Mouse (Mus musculus) erythroid progenitor cell, adult 5-6 weeks (primary cell): ENCODE measurements at regions not wholly inside any gene's neighbourhood (a gene's known extent, or its start where the extent isn't known, plus 50 kb on each side); places are given as distances from the start of the nearest gene placed in this dataset.

Experiments used
- ATAC-seq: replicated peaks from 2 replicates; pipeline ENCODE4 v1.8.0; 2016; ENCODE audit warnings: moderate number of reproducible peaks, mild to moderate bottlenecking, moderate TSS enrichment, inconsistent platforms; ENCODE audit not compliant: poor library complexity, low FRiP score, severe bottlenecking

DNA sequence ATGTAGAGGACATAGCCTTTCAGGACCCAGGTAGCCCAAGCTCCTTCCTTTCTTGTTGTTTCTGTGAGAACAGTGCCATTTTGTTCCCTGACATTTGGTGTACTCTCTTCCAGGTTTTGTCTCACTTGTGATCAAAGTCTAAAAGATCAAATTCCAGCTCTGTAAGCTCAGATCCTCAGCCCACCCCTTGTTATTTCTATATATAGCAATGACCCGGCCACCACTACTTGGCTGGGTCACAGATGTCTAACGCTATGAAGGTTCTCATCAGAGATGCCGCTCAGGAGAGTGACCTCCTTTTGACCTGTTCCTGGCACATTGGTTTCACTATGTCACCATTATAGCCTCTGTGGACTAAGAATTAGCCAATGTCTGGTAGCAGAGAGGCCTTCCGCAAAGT is 451.7 kb downstream of the Pik3r1 start:
- ATAC-seq: no peak

DNA sequence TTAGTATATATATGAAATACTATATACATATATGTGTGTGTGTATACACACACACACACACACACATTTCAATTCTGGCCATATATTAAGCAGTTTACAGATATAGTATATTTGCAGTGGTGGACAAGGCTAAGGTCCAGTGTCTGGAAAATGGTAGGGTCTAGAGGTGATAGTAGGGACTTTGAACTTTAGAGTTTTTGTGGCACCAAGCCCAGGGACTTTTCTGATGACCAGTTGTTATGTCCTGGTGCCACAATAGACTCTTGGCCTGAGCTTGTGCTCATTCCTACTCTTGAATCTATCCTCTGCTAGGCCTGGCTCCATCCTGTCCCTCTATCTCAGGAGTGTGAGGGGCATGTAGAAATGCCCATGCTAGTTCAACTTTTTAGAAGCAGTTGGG is 454.0 kb downstream of the Pik3r1 start:
- no peak for ATAC-seq

DNA sequence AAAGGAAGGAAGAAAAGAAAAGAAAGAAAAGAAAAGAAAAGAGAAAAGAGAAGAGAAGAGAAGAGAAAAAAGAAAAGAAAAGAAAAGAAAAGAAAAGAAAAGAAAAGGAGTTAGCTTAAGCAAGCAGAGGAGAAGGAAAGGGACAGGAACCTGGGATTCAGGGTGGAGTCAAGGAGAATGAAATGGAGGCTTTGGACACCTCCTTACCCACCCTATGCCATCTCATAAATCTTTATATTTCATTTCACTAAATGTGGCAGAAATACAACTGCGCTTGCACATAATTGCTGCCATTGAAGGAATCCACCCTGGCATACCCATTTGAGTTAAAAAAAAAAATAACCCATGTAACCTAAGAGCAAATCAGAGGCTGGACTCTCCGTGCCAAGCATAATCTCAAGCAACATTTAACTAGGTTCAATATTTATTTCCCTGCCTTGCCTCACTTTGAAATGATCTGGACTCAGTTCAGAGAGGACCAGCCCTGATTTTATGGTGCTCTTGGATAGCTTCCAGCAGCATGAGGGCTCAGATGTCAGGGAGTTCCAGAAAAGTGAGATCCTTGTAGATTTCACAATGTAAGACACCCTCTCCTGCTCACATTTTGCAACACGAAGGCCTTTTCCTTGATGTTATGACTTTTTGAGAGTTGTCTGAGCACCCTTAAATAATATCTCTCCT is 456.2 kb downstream of the Pik3r1 start:
- ATAC-seq: no peak

DNA sequence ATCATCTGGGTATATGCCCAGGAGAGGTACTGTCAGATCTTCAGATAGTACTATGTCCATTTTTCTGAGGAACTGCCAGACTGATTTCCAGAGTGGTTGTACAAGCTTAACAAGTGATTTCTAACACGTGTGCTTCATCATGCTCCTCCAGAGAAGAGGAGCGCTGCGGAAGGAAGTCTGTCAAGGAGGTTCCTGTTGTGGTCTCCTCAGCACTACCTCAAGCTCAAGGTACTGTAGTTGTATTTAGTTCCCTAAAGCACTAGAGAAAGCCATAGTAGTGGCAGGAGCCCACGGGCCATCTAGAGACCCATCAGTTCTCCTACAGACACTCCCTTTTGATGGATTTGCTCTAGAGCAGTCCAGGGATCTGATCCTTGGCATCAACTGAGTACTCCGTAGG is 459.3 kb downstream of the Pik3r1 start:
- no peak for ATAC-seq

DNA sequence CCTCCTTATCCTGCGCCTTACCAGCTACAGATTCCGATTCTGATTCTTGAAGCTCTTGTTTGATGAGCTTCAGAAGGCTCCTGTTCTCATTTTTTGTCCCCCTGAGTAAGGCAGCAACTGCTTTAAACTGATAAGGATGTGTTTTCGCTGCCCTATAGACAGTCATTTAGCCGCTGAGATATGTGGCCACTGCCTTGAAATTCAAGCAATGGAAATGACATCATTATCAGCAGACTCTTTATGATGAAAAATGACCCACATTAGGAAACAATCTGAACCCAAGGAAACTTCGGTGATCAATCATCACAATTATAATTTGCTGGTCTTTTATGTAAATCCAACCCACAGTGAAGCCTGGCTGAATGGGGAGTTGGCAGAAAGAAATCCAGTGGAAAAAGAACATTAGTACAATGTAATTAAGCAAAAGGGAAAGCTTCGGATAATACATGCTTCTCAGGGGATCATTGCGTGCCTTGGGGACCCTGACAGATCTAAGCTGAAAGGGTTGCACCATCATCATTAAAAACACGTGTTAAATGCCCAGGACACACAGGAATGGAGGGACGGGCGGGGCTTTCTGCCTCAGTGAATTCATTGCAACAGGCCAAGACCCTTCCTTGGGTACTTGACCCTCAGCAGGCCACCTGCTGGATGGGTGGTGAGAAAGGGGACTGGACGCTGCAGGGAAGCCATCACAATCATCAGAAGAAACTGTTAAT is 462.2 kb downstream of the Pik3r1 start:
- ATAC-seq: no peak

DNA sequence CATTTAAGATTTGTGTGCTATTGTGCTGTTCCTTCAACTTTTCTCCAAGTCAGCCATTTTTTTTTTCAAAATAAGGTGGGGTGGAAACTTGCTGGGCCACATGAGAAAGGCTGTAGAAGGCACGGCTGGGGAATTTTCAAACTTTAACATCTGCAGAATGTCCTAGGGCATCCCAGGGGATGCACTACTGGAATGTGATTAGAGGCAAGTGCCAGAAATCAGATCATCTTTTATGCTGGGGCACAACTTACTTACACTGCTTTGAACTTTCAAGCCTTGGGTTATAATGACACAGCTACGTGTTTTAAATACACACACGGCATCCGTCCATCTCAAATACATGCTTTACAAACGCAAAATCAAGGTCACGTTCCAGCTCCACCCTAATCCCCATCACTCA is 463.0 kb downstream of the Pik3r1 start:
- no peak for ATAC-seq

DNA sequence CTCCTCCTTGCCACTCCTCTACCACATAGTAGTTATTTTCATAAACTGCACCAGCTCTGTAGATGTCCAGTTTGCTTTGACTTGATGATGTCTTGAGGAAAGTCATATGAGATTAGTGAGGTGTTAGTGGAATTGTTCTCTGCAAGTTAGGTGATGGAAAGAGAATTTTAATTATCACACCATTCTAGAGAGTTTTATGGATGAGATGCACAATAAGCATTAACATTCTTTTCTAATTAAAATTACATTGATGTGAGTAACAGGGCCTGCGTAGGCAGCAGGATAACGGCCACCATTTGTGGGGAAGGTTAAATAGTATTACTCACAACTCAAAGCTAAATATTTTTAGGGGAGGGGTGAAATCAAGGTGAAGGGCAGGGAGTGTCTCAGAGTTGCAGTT is 466.7 kb downstream of the Pik3r1 start:
- ATAC-seq: no peak

DNA sequence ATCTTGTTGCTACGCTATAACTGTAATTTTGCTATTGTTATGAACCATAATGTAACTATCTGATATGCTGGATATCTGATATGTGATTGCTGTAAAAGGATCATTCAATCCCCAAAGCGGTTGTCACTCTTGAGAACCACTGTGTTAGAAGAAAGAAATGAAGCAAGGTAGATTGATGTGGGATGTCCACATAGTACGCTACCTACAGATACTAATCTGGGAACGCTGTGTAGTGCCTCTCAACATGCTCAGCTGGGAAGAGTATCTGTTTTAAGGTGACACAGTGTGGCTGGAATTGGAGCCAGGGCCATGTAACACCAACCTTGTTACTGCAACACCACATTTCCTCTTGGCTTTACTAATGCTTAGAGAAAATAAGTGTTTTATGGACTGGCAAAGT is 456.2 kb upstream of the Slc30a5 start:
- no peak for ATAC-seq

DNA sequence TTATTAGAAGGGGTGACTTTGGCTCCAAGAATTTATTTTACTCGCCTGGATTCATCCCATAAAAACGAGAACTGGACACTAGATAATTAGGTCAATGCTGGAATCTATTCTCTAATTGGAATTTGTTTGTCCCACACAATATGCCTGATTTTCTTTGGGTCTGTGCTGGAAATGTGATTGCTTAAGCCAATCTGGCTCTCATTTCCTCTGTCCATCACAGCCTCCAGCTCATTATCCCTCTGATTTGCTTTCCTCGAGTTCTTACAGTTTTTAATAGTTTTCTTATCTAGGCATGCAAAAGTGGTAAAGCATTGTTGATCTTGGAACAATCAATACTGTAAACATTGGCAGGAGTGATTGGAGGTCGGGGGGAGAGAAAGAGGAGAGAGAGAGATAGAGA is 453.9 kb upstream of the Slc30a5 start:
- no peak for ATAC-seq

DNA sequence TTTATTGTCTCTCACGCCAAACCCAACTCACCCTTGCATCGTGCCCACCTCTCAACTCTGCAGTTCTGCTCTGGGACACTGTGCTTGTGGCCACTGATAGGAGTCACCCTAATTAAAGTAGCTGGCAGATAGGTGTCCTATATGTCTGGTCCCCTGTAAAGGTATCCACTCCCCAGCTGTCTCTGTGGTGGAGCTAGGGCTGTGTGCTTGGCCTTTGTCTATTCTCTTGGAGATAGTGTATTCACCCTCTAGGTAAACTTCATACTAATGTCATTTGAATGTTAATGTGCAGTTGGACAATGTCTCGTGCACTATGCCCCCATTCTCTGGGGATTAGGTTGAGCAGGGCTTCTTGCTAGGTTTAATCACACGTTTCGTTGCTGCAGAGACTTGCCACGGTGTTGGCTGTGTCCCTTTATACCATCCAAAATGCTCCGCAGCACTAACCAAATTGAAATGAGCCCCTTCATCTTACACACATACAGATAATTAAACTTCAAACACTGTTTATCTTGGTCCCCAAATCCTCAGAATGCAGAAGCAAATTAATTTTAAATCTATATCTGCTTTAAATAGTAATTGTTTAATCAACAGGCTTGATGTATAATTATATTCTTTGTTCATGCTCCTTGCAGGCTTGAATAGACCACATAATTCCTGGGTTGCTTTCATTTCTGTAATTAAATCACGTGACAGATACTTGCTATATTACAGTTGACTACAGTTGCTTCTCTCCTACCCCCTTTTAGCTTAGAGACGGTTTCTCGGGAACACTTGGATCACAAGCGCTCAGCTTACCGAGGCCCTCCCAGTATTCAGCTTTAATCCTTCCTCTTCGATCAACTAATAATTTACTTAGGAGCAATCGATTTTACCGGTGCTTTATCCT is 453.0 kb upstream of the Slc30a5 start:
- no peak for ATAC-seq

DNA sequence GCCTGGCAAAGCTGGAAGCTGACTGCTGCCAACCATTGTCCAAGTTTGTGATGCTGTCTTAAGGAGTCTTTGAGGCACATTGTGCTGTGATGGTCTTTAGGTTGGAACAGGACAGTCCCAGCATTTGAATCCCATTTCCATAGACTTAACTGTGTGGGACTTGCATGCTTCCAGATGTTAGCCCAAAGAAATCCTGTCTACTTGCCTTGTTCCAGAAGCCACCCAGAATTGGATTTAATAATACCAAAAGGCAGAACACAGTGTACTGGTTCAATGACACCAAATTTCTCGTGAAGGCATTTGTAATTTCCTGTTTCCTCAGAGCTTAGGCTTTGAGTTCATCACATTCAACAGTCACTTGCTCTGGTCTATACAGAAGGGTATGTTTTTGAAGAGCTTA is 444.9 kb upstream of the Slc30a5 start:
- ATAC-seq: no peak

DNA sequence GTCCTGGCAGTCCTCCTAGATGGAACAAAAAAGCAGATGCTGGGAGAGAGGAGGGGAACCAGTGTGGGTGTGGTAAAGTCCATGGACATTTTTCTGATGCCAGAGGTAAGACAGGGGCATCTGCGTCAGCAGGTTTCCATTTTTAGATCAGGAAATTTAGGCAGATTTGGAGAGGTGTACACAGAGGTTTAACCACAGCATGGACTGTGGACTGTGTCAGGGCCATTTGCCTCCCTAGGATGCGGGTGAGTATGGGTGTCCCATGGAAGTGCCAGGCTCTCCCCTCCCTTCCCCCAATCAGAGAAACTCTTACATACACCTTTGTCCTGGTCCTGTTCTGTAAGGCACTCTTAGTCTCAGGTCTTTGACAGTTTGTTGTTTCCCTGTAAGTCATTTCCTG is 443.5 kb upstream of the Slc30a5 start:
- ATAC-seq: no peak

DNA sequence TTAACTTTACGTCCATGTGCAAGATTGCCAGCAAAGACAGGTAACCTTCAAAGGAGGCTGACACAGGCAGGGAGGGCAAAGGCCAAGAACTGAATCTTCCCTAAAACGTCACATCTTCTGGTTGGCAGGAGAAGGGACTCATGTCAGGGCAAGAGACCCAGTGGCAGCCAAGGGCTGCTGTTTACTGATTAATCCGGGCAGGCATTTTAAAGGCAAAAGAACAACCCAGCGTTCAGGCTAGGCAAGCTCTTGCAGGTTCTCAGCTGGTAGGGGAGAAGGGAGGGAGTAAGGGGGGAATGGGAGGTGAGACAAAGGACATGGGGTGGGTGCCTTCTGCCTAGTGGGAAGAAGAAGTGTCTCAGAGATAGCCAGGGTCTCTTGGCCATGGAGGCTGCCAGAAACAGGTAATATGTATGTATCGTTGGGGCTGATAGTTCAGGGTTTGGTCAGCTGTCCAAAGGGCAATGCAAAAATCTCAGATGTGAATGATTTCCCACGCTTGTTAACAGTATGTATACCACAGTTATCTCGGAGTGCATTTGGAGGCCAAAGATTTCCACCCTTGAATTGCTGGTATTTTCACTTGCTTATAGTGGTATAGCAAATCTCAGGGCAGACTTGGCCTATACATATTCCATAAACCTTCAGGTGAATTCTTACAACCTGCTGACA is 441.4 kb upstream of the Slc30a5 start:
- no peak for ATAC-seq

DNA sequence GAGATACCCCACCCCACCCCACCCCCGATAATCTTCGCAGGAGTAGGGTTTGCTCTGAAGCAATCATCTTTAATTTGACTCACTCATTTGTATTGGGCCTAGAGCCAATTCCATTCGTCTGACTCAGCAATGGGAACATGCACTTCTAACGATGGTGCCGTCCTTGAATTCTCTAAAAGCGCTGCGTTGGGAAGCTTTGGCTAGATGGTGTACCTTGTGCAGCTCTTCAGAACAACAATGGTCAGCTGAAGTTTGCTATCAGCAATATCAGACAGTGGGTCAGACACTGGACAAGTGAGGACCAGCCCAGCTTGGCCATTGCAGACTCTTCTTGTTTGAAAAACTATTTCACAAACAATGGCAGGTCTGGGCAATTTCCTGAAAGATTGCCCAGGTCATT is 440.1 kb upstream of the Slc30a5 start:
- ATAC-seq: no peak

DNA sequence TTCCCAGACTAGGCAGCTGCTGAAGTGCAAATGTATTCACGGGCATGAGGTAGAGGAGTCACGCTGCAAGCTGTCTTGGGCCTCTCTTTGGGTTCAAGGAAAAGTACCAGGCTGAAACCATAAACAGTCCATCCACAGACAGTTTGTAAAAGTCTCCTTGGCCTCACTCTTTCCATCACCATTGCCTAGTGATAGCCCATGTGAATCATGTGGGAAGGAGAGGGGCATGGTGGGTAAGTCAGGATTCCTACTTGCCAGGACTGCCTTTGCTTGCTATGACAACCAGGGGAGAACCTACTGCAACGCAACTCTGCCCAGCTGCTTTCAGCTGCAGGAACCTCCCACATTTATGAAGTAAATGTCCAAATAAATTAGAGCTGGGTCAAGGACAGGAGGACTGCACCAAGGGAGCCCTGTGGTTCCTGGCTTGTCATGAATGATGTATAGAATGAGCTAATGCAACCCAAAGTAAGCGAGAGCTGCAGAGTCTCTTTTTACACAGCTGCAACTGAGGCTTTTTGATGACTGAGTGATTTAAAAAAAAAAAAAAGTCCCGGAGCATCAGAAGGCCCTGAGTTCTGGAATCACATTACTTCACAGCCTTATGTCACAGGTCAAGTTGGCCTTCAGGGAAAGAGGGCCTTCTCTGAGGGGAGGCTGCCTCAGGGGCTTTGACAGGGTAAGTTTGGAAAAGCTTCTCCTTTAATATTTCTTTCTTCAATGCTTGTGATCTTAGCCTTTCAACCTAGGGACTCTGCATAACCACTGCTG is 420.7 kb upstream of the Slc30a5 start:
- ATAC-seq: no peak

DNA sequence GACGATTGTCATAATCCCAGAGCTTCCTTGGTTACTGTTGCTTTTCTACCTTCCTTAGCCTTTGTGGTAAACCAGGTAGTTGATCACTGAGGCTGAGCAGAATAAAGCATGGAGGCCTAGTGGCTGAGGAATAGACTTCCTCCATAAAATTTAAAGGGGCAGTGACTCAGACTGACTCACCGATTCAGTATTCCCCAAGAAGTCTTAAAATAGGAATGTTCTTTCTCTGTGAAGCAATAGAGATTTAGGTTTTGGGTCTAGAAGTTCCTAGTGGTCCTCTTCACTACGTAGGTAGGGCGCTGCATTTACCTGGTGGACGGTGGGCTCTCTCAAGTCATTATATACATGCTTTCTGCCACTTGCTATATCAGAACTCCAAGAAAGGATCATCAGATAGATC is 416.1 kb upstream of the Slc30a5 start:
- no peak for ATAC-seq

DNA sequence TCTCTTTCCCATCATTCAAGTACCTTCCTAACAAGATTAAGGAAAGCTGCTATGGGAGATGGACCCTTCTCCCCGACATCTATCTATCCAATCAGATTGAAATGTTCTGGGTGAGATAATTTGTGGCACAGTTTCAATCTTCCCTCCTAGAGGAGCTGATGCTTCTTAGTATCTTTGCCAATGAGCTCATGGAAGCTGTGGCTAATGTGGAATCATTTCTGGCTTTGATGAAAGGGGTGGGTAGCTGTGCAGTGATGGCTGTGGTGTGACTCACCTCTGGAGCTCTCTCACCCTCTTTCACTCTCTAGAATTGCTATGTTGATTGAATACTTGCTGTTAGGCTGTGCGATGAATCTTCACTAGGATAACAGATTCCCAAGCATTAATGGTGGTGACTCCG is 411.1 kb upstream of the Slc30a5 start:
- no peak for ATAC-seq

DNA sequence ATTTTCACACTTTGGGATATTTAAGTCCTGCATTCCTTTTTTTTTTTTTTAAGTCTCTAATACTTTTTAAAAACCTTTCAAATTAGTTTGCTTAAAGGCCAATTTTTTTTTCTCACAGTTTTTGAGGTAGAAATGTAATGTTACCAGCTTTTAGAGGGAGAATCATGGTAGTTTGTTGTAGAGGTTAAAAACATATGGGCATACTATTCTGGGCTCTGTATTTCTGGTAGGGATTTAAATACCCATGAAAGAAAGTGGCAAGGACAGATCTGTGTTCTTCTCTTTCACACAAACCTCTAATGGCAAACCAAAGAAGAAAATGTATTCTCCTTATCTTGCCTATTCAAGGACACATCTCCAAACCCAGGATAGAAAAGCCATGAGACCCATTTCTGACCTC is 405.6 kb upstream of the Slc30a5 start:
- no peak for ATAC-seq

DNA sequence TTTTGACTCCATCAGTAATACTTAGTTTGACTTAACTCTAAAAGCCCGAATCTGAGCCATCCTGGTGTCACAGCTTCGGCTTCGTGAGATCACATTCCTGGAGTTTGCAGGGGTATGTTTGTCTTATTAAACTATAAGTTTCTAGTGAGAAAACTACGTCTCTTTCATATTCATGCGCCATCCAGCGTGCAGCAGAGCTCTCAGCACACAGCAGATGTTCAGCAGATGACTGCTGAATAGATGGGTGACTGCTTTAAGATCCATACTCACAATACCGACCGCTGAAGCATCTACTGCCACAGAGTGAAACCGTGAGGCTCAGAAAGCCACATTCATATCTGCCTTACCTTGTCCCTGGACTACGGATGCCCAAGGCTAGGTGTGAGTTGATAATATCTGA is 403.8 kb upstream of the Slc30a5 start:
- no peak for ATAC-seq

DNA sequence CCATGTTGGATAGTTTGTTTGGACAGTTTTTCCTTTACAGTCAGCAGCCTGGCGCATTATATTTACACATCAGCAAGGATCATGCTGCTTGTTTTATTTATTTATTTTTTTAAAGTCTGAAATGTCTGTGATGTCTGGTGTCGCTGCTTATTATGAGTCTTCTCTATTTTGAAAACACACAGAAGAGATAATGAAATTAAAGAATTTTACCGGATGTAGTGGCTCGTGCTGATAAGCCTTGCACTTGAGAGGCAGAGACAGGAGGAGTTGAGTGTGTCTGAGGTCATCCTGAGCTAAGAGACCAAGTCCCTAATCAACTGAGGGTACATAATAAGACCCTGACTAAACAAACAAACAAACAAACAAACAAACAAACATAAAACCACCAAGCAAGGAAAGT is 402.6 kb upstream of the Slc30a5 start:
- ATAC-seq: no peak
